Mouse (Mus musculus): Measurements from ENCODE around the gene Dlat. TPM values are rescaled to one million over a fixed set of nuclear protein-coding genes. Genes with fewer than 3 reads are reported as not detected.

Gene Dlat
- polyA plus RNA-seq, 1 experiment from 2014 or later = 47.4 TPM

DNA sequence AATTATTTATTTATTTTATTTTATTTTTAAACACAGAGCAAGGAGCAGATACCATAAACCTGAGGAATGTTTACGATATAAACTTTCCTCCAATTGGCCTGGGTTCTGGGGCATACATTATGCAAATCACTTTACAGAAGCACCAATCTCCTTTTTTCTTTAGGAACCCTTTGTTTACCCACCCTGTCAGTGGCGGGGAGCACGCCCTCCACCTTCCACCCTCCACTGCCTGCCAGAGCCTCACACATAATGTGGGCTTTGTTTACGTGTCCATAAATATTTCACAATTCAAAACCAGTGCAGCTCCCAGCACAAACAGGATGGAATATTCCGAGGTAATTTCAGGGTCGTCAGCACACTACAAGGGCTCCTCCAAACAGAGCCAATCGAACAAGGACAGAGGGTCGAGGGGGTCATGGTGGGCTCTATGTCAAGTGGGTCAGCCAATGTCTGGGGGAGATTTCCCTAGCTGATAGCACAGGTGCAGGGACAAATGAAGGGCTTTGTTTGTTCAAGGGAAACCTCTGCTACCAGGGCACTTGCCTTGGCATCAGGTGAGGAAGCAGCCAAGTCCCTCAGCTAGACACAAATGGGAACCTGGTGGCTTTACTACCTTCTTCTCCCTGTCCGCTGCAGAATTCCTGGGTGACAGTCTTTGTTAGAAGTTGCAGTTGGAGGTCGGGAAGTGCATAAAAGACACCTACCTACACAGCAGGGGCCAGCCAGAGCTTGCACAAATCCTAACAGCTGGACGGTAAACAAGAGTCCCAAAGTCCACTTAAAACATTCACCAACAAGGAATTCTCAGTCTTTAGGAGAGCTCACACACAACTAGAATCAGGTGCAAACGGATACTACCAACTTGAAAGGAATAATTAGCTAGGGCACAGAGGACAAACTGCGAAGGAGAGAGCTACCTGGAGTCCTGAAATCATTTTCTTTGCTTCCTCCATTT, 33.3 kb upstream of the Dlat start:
- Histone ChIP-seq H3K27ac (no peak overlapping the region), H3K4me3 (no peak overlapping the region)

DNA sequence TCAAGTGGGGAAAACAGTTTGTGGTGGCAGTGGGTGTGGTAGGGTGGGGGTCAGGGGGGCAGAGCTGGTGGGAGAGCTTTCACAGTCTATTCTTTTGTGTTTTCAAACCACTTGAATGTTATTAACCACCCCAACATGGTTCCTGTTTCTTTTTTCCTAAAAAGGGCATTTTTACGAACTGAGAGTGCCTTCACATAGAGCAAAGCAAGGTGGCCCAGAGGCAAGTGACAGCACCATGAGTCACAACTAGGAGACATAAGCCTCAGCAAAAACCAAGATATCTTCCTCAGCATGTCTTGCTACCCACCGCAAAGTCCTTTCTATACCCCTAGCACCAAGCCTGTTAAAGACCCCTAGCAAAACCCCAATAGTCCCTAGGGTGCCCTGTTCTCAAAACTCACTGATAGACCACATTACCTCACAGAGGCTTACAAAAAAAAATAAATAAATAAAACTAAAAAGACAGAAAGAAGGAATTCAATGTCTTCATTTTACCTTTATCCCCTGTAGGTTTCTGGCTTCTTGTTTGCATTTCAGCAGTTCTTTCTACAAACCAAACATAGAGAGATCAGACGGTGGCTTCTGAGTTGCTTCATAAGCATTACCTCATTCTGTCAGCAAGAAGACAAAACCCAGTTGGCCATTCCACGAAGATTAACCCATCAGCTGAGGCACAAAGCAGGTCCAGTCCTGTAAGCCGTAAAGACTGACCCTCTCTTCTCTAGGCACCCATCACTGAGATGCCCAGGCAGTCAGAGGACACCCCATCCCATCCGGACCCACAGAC, 27.5 kb upstream of the Dlat start:
- Histone ChIP-seq H3K9me3 (no peaks in the 10 kb centered on the region), H3K4me1 (no peaks in the 10 kb centered on the region), H3K27ac (no peak overlapping the region), H3K4me3 (no peak overlapping the region), H3K27me3 (no peaks in the 10 kb centered on the region), H3K4me2 (replicated peaks) (no peak overlapping the region), H3K9ac (no peak overlapping the region), H3K36me3 (peaks cover 34% of the 10 kb centered on the region)
- 88% methylated on average over 6 of the region's 6 CpGs for WGBS
- no peak for ATAC-seq (ENCODE audit: insufficient number of reproducible peaks, insufficient read depth, low FRiP score, low TSS enrichment)

More for the DNA sequence above, 33.3 kb upstream of the Dlat start:
- no peaks in the 10 kb centered on the region for H3K9me3 ChIP-seq
- 40% methylated on average over 13 of the region's 13 CpGs for WGBS
- H3K4me2 ChIP-seq (replicated peaks) = no peak overlapping the region
- no peaks in the 10 kb centered on the region for H3K27me3 ChIP-seq
- peaks cover 7% of the 10 kb centered on the region for H3K4me1 ChIP-seq
- H3K36me3 ChIP-seq = peaks cover 25% of the 10 kb centered on the region; the same call in 1 of the 2 replicates
- no peak overlapping the region for H3K9ac ChIP-seq
- 0 out of 2 replicates have a peak, but pooled peaks have one; percentile 19 for ATAC-seq (ENCODE audit: insufficient number of reproducible peaks, insufficient read depth, low FRiP score, low TSS enrichment)

DNA sequence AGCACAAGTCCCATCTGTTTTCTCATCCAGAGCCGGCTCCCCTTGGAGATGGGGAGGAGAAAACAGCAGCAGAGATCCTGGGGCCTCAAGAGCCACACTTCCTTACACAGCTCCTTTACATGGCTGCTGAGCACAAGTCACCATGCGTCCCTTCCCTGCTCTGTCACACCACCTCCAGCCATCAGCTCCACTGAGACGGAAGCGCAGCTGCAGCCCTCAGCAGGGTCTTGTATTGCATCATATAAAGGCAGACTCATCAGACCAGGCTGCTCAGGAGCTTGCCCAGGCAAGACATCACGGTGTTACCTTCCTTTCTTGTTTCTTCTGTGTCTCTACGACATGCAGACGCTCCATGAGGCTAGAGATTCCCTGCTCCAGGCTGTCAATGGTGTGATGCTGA, 22.1 kb upstream of the Dlat start:
- H3K4me3 ChIP-seq = no peak overlapping the region
- H3K9me3 ChIP-seq = no peaks in the 10 kb centered on the region
- no peak overlapping the region for H3K27ac ChIP-seq
- no peak overlapping the region for H3K9ac ChIP-seq
- H3K36me3 ChIP-seq = peaks cover 55% of the 10 kb centered on the region
- ATAC-seq (ENCODE audit: insufficient number of reproducible peaks, insufficient read depth, low FRiP score, low TSS enrichment) = no peak
- no peaks in the 10 kb centered on the region for H3K4me1 ChIP-seq
- no peak overlapping the region for H3K4me2 ChIP-seq (replicated peaks)
- 72% methylated on average over 7 of the region's 7 CpGs for WGBS
- no peaks in the 10 kb centered on the region for H3K27me3 ChIP-seq

DNA sequence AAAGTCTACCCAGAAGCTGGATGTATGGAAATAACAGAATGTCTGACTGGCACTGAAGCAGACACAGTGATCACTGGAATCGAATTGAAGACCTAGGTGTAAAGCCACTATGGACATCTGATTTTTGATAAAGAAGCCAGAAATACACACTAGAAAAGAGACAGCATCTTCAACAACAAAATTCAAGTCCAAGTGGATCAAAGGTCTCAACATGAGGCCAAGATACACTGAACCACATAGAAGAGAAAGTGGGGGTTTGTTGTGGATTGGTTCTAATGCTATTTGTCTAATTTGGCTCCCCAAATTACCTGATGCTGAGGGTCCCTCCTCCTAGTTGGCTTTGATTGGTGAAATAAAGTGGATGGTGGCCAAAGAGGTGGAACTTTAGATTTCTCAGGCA, 19.8 kb upstream of the Dlat start:
- Histone ChIP-seq H3K4me1 (no peaks in the 10 kb centered on the region), H3K9ac (no peak overlapping the region), H3K27ac (no peak overlapping the region), H3K36me3 (peaks cover 59% of the 10 kb centered on the region), H3K4me3 (no peak overlapping the region), H3K27me3 (no peaks in the 10 kb centered on the region), H3K9me3 (no peaks in the 10 kb centered on the region), H3K4me2 (replicated peaks) (no peak overlapping the region)
- 86% methylated on average over 1 of the region's 1 CpGs for WGBS
- no peak for ATAC-seq (ENCODE audit: insufficient number of reproducible peaks, insufficient read depth, low FRiP score, low TSS enrichment)

DNA sequence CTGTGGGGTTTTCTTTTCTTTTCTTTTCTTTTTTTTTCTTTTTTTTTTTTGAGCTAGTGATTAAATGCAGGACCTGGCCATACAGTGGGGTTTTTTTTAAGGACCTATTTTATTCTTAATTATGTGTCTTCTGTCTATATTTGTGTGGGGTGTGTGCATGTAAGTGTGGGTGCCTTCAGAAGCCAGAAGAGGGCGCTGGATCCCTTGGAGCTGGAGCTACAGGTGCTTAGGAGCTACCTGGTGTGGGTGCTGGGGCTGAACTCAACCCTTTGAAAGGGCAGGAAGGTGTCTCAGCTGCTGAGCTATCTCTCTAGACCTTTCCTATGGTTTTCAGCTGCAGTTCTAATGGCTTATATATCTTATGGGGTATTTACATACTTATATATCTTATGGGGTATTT, 15.2 kb upstream of the Dlat start:
- H3K27me3 ChIP-seq = no peaks in the 10 kb centered on the region
- H3K4me1 ChIP-seq = no peaks in the 10 kb centered on the region
- no peak overlapping the region for H3K4me3 ChIP-seq
- no peak for ATAC-seq (ENCODE audit: insufficient number of reproducible peaks, insufficient read depth, low FRiP score, low TSS enrichment)
- H3K36me3 ChIP-seq = peaks cover 20% of the 10 kb centered on the region
- H3K9me3 ChIP-seq = no peaks in the 10 kb centered on the region
- no peak overlapping the region for H3K9ac ChIP-seq
- 16% methylated on average over 1 of the region's 1 CpGs for WGBS
- H3K4me2 ChIP-seq (replicated peaks) = no peak overlapping the region
- H3K27ac ChIP-seq = no peak overlapping the region

DNA sequence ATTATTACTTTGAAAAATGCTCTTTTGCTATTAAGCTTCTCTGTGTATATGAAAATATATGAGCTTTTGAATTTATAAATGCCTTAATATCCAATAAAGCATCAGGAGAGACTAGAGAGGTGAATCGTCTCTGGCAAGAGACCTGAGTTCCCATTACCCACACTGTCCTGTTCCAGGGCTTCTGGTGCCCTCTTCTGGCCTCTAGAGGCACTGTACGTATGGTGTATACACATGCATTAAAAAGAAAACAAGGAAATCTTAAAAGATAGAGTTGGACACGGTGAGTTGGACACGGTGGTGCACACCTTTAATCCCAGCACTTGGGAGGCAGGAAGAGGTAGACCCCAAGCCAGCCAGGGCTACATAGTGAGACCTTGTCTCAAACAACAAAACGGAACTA, 11.1 kb upstream of the Dlat start:
- H3K4me2 ChIP-seq (replicated peaks) = no peak overlapping the region
- no peaks in the 10 kb centered on the region for H3K9me3 ChIP-seq
- no peak overlapping the region for H3K27ac ChIP-seq
- H3K27me3 ChIP-seq = no peaks in the 10 kb centered on the region
- no peaks in the 10 kb centered on the region for H3K4me1 ChIP-seq
- no peak overlapping the region for H3K9ac ChIP-seq
- WGBS = 37% methylated on average over 5 of the region's 5 CpGs
- H3K36me3 ChIP-seq = peaks cover 30% of the 10 kb centered on the region
- no peak overlapping the region for H3K4me3 ChIP-seq
- 0 out of 2 replicates have a peak, but pooled peaks have one; percentile 47 for ATAC-seq (ENCODE audit: insufficient number of reproducible peaks, insufficient read depth, low FRiP score, low TSS enrichment)

DNA sequence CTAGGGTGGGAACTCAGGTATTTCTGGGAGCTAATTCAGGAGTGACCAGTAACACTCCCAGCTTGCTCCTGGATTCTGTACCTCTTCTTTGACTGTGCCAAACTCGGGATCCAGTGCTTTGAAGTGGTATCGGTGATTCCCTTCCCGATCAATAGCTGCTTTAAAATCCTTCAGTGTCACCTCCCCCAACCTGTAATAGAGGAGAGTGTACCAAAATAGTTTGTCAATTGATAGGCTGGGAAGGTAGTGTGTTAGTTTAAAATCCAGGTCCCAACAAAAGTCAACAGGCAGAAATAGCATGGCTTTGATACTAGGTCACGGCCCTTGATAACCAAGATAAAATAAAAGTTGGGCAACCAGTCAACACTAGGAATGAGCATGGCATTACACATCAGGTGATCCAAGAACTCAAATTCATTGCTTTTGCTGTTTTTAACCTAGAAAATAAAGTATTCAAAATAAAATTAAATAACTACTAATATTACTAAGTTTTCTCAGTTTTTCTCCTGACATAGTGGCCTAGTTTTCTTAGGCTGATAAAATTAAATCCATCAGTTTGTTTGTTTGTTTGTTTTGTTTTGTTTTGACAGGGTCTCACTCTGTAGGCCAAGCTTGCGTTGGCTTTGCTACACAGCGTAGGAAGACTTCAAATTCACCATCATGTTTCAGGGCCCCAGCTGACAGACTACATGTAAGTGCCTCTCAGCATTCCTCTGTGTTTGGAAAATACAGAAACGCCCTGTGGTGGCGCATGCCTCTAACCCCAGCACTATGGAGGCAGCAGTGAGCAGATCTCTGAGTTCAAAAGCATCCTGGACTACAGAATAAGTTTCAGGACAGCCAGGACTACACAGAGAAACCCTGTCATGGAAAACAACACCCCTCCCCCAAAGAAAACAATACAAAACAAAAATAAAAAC, 8.3 kb upstream of the Dlat start:
- Histone ChIP-seq H3K27me3 (no peaks in the 10 kb centered on the region), H3K27ac (no peak overlapping the region), H3K9me3 (no peaks in the 10 kb centered on the region), H3K9ac (no peak overlapping the region), H3K4me1 (no peaks in the 10 kb centered on the region), H3K36me3 (peaks cover 39% of the 10 kb centered on the region), H3K4me3 (no peak overlapping the region), H3K4me2 (replicated peaks) (no peak overlapping the region)
- 79% methylated on average over 8 of the region's 8 CpGs for WGBS
- no peak for ATAC-seq (ENCODE audit: insufficient number of reproducible peaks, insufficient read depth, low FRiP score, low TSS enrichment)

DNA sequence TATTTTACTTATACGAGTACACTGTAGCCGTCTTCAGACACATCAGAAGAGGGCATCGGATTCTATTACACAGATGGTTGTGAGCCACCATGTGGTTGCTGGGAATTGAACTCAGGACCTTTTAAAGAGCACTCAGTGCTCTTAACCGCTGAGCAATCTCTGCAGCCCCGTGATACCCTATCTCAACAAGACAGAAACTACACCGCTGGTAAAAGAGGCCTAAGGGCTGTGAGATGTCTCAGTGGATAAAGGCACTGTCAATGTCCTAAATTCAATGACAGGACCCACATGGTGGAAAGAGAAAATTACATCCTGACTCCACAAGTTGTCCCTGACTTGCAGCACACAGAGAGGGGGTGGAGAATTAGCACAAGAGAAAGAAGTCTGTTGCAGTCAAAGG, 6.9 kb upstream of the Dlat start:
- WGBS = 82% methylated on average over 6 of the region's 6 CpGs
- Histone ChIP-seq H3K36me3 (peaks cover 39% of the 10 kb centered on the region), H3K27me3 (no peaks in the 10 kb centered on the region), H3K9ac (no peak overlapping the region), H3K4me2 (replicated peaks) (no peak overlapping the region), H3K27ac (no peak overlapping the region), H3K4me3 (no peak overlapping the region), H3K9me3 (no peaks in the 10 kb centered on the region), H3K4me1 (no peaks in the 10 kb centered on the region)
- no peak for ATAC-seq (ENCODE audit: insufficient number of reproducible peaks, insufficient read depth, low FRiP score, low TSS enrichment)

DNA sequence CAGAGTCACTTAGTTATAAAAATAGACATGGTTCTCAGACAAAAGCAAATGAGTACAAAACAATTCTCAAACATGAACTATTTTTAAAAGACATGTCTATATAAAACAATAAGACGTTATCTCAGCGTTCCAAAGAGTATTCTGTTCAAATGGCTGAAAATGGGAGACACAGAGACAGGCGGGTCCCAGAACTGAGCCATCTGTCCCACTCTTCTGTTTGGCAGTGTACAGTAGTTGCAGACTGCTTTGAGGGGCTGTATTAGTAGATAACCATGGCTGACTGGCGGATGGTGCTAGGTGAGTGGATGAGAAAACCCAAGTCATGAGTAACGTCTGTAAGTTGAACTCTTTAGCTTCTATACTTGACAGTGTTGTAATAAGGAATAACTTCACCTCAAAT, 5.2 kb upstream of the Dlat start:
- no peaks in the 10 kb centered on the region for H3K9me3 ChIP-seq
- H3K36me3 ChIP-seq = peaks cover 39% of the 10 kb centered on the region
- no peaks in the 10 kb centered on the region for H3K27me3 ChIP-seq
- no peak overlapping the region for H3K27ac ChIP-seq
- peaks cover 3% of the 10 kb centered on the region; the same call in 1 of the 2 replicates for H3K4me1 ChIP-seq
- H3K9ac ChIP-seq = no peak overlapping the region
- H3K4me2 ChIP-seq (replicated peaks) = no peak overlapping the region
- no peak for ATAC-seq (ENCODE audit: insufficient number of reproducible peaks, insufficient read depth, low FRiP score, low TSS enrichment)
- 91% methylated on average over 5 of the region's 5 CpGs for WGBS
- no peak overlapping the region for H3K4me3 ChIP-seq

DNA sequence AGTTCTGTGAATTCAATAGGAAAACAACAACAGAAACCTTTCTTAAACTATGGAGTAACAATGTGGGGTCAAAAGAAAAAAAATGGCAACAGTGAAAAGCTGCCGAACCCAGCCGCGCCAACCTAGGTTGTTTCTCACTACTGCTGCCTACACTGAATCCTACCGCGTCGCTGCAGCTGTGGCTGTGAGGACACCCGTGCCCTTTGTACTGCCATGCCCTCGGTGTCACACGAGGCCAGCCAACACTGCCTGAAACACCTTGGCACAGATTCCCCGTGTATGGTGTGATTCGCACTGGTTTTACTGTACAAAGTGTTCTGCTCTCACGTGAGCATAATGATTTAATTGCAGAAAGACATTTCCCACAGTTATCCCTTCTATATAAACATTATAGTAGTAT, 851 bp upstream of the Dlat start:
- no peaks in the 10 kb centered on the region for H3K9me3 ChIP-seq
- peak overlapping the region; percentile 3; the same call in 1 of the 2 replicates for H3K9ac ChIP-seq
- H3K27me3 ChIP-seq = no peaks in the 10 kb centered on the region
- no peak overlapping the region for H3K27ac ChIP-seq
- peak overlapping the region; percentile 71 for H3K4me2 ChIP-seq (replicated peaks)
- H3K4me1 ChIP-seq = peaks cover 11% of the 10 kb centered on the region; the same call in 1 of the 2 replicates
- H3K4me3 ChIP-seq = peak overlapping the region; percentile 92
- peaks cover 20% of the 10 kb centered on the region for H3K36me3 ChIP-seq
- 20% methylated on average over 12 of the region's 12 CpGs for WGBS
- no peak for ATAC-seq (ENCODE audit: insufficient number of reproducible peaks, insufficient read depth, low FRiP score, low TSS enrichment)

DNA sequence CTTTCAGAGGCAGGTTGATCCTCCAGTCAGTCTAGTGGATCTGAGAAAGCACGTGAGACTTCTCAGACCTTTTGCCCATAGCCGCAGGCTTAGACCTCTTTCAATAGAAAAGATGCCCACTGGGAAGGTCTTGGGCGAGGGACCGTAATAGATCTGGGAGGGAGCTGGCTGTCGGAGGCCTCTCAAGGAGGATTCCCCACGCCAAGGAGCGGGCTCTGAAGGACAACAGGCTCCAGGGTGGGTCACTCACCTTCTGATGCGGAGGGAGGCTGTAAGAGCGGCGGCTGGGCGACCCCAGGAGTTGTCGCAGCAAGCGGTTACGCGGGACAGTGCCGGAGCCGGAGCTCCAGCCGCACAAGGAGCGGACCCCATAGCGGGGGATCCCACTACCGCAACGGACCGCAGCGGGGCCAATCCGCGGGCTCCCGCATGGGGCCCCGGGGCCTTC, 615 bp downstream of the Dlat start:
- Histone ChIP-seq H3K36me3 (peaks cover 25% of the 10 kb centered on the region), H3K4me3 (peak overlapping the region; percentile 92), H3K27me3 (no peaks in the 10 kb centered on the region), H3K27ac (peak overlapping the region; percentile 88), H3K4me1 (peaks cover 11% of the 10 kb centered on the region; the same call in 1 of the 2 replicates), H3K9ac (peak overlapping the region; percentile 93), H3K4me2 (replicated peaks) (peak overlapping the region; percentile 71), H3K9me3 (no peaks in the 10 kb centered on the region)
- peak; percentile 50; the same call in 1 of the 2 replicates for ATAC-seq (ENCODE audit: insufficient number of reproducible peaks, insufficient read depth, low FRiP score, low TSS enrichment)
- whole genome bisulfite sequencing = under 1% methylated on average over 28 of the region's 28 CpGs

Data from embryonic facial prominence, embryonic 12.5 days (tissue).